Mouse (Mus musculus) lung, adult 2 months (tissue): Measurements from ENCODE around the gene Lypd6b. TPM values are rescaled to one million over a fixed set of nuclear protein-coding genes. Genes with fewer than 3 reads are reported as not detected.

Experiments used
- DNase-seq: peaks from one replicate; pipeline ENCODE4 v3.0.0; 2022
- H3K4me1 ChIP-seq: fragments of 200-500 bp; 2 replicates; pipeline ENCODE4 v1.6.1; 2011; ENCODE audit warnings: low read length; ENCODE audit not compliant: control insufficient read depth, insufficient read depth
- H3K4me3 ChIP-seq: fragments of 200-500 bp; replicated peaks from 2 replicates; pipeline ENCODE3; 2011; ENCODE audit warnings: low read depth, mild to moderate bottlenecking, control low read depth, low read length; ENCODE audit errors: extremely low read depth
- CTCF ChIP-seq: fragments of 200-500 bp; IDR thresholded peaks from 2 replicates; pipeline ENCODE4 v1.5.1; 2011; ENCODE audit warnings: mild to moderate bottlenecking, low read length, control low read depth; ENCODE audit not compliant: insufficient read depth
- POLR2A ChIP-seq: fragments of 200-500 bp; IDR thresholded peaks from 2 replicates; pipeline ENCODE4 v1.6.1; 2011; ENCODE audit warnings: low read depth, mild to moderate bottlenecking, control low read depth, low read length, borderline replicate concordance; ENCODE audit errors: extremely low read depth
- WGBS: fragments of 180-500 bp; shearing (Covaris S2); methylation state at CpG from one replicate; pipeline ENCODE4 v1.1.7; 2018; 5-methylcytosine and 5-hydroxymethylcytosine counted together
- polyA plus RNA-seq: library from polyadenylated mRNA; depleted of rRNA; stranded (reverse); fragments of >200 nt; gene quantifications from 2 replicates; pipeline ENCODE4 v1.2.3, GENCODE M21; 2012

The Lypd6b gene
- polyA plus RNA-seq, 1 experiment, result 1.5 TPM

DNA sequence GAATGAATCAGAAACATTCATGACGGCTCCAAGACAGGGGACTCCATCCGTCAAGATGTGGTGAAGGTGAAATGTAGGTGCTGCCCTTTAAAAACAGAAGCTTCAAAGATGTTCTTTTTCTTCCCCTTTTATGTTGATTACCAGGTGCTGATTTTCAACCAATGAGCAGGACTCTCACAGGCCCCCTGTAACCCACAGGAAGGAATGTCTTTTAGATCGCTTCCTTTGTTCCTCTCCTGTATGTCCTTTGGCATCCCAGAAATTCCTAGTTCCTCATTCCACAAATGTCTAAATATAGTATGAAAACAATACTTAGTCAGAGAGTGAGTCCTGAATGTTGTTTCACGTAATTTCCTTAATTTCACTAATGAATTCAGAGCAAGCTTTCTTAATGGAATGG is 164.2 kb downstream of the Lypd6b start:
- TF ChIP-seq POLR2A (no peak), CTCF (no peak)
- Histone ChIP-seq H3K4me1 (no peaks in the 10 kb centered on the region), H3K4me3 (no peak overlapping the region)
- WGBS, result 46% methylated on average over 4 of the region's 4 CpGs
- DNase-seq, result no peak

DNA sequence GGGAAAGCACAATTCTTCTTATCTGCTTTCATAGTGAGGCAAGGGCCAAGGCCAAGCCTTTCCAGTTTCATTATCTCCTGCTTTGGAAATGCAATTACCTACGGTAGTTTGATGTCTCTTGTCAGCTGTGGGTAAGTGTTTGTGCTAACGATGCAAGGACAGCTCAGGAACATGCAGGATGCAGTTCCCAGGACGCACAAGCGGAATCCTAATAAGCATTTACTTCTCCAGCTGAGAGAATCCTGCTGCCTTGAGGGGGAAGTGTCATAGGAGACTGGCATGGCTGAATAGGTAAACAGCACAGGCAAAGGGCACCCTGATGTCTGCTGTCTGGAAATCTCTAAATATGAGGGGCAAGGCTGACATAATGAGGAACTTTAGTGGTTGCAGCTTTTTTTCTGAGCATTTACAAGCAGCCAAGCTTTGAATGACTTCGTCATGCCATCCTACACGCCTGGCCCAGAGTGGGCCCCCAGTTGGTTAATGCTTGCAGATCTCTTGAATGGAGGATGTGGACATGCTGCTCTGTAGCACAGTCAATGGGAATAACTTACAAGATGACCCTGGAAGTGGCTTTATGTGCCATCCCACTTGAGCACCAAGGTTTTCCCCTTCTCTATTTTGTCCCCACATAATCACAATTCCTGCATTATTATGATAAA is 165.3 kb downstream of the Lypd6b start:
- WGBS, result 66% methylated on average over 6 of the region's 6 CpGs
- no peak for TF ChIP-seq CTCF
- no peak for TF ChIP-seq POLR2A
- no peaks in the 10 kb centered on the region for H3K4me1 ChIP-seq
- no peak for DNase-seq
- H3K4me3 ChIP-seq, result no peak overlapping the region

DNA sequence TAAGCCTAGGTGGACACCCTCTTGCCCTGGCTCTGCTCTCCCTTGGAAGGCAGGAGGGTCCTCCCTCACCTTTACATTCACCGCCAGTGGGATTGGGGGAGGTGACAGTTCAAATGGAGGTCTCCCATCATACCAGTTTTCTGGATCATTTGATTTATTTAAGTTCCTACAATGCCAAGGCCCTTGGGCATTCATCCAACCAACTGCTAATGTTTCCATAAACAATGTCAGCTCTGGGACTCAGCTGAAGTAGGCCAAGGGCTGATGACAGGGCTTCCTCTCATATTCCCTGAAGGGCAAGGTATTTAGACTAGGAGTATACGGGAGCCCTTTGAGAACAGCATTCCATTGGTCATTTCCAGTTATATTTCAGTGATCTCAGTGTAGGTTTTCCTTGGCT is 170.0 kb downstream of the Lypd6b start:
- 52% methylated on average over 2 of the region's 2 CpGs for WGBS
- Histone ChIP-seq H3K4me3 (no peak overlapping the region), H3K4me1 (no peaks in the 10 kb centered on the region)
- TF ChIP-seq CTCF, result no peak
- TF ChIP-seq POLR2A, result no peak
- DNase-seq, result no peak

- TF ChIP-seq POLR2A, result no peak
- no peak for TF ChIP-seq CTCF
- WGBS, result 83% methylated on average over 2 of the region's 2 CpGs
- H3K4me3 ChIP-seq, result no peak overlapping the region
- no peak for DNase-seq
- no peaks in the 10 kb centered on the region for H3K4me1 ChIP-seq
Observed at GRCm38 (mm10) chr2:49961991-49962390, 174.5 kb downstream of the Lypd6b start.

DNA sequence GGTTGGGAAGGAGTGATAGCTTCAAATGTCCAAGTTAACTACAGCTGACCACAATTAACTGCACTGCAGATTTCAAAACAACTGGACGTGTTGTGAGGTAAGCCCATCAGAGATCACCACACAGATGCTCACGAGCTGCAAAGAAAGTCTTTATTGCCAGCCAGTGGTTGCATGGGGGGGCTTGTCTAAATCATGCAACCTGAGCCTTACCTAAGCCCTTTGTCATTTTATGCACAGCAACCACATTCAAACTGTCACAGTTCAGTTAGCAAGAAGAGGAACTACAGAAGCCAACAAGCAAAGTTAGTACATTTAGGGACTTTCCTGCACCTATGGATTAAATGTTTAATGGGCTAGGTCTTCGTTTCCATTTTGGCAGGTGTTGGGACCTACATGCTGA is 177.4 kb downstream of the Lypd6b start:
- TF ChIP-seq POLR2A, result no peak
- H3K4me3 ChIP-seq, result no peak overlapping the region
- WGBS, result 58% methylated on average over 3 of the region's 3 CpGs
- DNase-seq, result no peak
- H3K4me1 ChIP-seq, result no peaks in the 10 kb centered on the region

DNA sequence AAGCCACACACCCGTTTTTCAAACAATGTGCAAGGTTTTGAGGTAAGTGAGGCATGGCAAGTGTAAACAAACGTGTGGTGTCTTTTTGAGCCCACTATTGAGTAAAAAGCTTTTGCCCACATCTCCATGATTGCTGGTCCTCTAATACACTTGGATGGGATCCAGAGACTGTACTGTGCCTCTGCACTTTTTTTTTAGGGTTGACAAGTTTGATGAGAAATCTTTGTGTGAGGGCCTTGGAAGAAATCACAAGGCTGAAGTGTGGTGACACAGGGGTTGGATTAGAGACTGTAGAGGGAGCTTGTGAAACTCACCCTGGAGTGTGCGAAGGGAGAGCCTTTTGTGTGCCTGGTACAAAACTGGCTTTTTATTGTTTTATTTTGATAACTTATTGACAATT is 180.3 kb downstream of the Lypd6b start:
- DNase-seq, result no peak
- H3K4me3 ChIP-seq, result no peak overlapping the region
- no peaks in the 10 kb centered on the region for H3K4me1 ChIP-seq
- no peak for TF ChIP-seq CTCF
- no peak for TF ChIP-seq POLR2A
- 56% methylated on average over 3 of the region's 3 CpGs for WGBS

DNA sequence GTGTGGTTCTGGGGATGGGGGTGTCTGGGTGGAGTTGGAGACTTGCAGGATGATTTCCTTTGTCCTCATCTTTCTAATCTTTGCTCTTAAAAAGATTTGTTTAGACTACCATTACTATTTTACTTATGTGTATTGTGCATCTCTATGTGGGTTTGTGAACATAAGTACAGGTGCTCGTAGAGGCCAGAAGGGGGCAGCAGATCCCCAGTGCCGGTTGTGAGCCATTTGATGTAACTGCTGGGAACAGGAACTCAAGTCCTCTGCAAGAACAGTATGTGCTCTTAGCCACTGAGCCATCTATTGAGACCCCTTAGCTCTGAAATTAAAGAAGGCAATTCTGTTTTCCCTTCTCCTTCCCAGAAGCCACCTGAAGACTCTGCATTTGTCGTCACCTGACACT is 183.5 kb downstream of the Lypd6b start:
- WGBS, result 86% methylated on average over 3 of the region's 3 CpGs

GRCm38 (mm10) chr2:49978606-49979005 is 191.1 kb downstream of the Lypd6b start:
- no peak for DNase-seq
- TF ChIP-seq CTCF, result no peak
- no peak for TF ChIP-seq POLR2A
- WGBS, result 61% methylated on average over 10 of the region's 10 CpGs

More for the DNA sequence above, 183.5 kb downstream of the Lypd6b start:
- TF ChIP-seq POLR2A, result no peak
- TF ChIP-seq CTCF, result no peak
- no peaks in the 10 kb centered on the region for H3K4me1 ChIP-seq
- H3K4me3 ChIP-seq, result no peak overlapping the region
- DNase-seq, result no peak

DNA sequence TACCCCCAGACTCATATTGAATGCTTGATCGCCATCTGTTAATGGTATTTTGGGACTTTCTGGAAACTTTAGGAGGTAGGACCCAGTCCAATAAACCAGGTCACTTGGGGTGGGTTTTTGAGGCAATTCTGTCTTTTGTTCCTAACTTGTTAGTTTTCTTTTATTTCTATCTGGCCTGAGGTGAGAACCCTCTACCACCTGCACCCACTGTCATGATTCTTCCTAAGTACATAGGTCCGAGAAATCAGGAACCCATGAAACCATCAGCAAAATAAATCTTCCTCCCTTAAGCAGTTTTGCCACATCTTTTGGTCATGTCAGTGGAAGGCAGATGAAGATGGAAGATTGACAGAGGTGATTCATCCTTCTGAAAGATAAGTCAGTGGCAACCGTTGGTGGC is 192.5 kb downstream of the Lypd6b start:
- no peak for DNase-seq
- no peak for TF ChIP-seq POLR2A
- no peak for TF ChIP-seq CTCF
- Histone ChIP-seq H3K4me1 (no peaks in the 10 kb centered on the region), H3K4me3 (no peak overlapping the region)
- 86% methylated on average over 3 of the region's 3 CpGs for WGBS

More at GRCm38 (mm10) chr2:49978606-49979005, 191.1 kb downstream of the Lypd6b start:
- Histone ChIP-seq H3K4me3 (no peak overlapping the region), H3K4me1 (no peaks in the 10 kb centered on the region)

GRCm38 (mm10) chr2:49983021-49983420 is 195.5 kb downstream of the Lypd6b start:
- no peaks in the 10 kb centered on the region for H3K4me1 ChIP-seq
- H3K4me3 ChIP-seq, result no peak overlapping the region
- DNase-seq, result no peak
- TF ChIP-seq POLR2A (no peak), CTCF (no peak)
- WGBS, result 67% methylated on average over 5 of the region's 5 CpGs

DNA sequence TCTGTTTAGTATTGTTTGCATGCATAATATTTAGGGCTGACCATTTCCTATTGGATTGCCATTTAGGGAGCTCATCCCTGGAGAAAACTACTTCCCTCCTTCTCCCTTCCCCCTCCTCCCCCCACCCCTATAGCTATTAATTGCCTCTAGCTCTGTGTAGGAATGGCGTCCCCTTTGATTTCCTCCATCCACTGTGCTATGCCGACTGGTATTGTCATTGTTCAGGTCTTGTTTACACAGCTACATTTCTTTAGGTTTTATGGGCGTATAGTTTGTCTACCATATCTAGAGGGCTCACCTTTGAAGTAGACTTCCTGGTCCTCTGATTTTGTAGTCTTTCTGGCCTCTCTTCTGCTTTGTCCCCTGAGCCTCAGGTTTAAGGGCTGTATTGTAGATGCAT is 197.3 kb downstream of the Lypd6b start:
- DNase-seq, result no peak
- WGBS, result 32% methylated on average over 3 of the region's 3 CpGs
- H3K4me1 ChIP-seq, result no peaks in the 10 kb centered on the region
- no peak for TF ChIP-seq CTCF
- TF ChIP-seq POLR2A, result no peak
- no peak overlapping the region for H3K4me3 ChIP-seq

DNA sequence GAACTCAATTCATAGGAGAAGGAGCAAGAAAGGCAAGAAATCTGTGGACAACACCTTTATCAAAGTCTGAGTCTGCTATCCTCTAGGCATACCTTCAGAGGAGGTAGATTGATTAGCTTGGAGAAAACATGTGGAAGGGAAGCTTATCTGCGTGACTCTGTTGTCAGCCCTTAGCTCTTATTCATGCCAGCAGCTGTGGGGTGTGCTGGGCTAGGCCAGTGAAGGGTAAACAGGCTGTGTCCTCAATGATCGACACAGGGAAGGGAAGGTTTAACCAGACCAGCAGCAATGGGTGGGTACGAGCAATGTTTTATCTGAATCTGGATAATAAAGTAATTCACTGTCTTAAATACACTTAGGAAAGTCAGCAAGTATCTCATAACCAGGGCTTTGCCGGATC is 208.4 kb downstream of the Lypd6b start:
- DNase-seq, result no peak
- H3K4me3 ChIP-seq, result no peak overlapping the region
- H3K4me1 ChIP-seq, result no peaks in the 10 kb centered on the region
- WGBS, result 63% methylated on average over 4 of the region's 4 CpGs
- no peak for TF ChIP-seq POLR2A
- TF ChIP-seq CTCF, result no peak
